Mouse (Mus musculus): Measurements from ENCODE around the gene Stk11. TPM values are rescaled to one million over a fixed set of nuclear protein-coding genes. Genes with fewer than 3 reads are reported as not detected.
A peak's percentile ranks its signal among the peaks of the same experiment; 100 is the strongest.

Gene Stk11
- polyA plus RNA-seq, 2 experiments, result 17.4 to 88.8 TPM

DNA sequence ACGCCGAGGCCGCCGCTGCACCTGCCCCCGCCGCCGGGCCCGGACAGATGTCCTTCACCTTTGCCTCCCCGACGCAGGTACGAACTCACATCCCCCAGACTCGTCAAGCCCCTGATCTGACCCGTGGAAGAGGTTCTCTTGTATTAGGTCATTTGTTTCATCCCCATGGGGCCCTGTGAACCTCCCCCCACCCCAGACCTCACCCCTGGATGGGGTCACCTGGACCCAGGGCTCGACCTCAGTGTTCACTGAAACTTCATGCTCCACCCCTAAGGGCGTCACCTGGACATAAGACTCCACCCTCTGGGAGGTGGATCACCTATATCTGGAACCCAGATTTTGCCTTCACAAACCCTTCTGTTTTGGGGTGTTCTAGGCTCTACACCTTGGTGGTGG is 26.9 kb downstream of the Stk11 start:
- DNase-seq (ENCODE audit: low read depth in 3 of 3, low spot score in 3 of 3), result no peak
- no peak for TF ChIP-seq EP300 (IDR thresholded peaks at IDR 0.05; ENCODE audit: low read depth)
- no peak for TF ChIP-seq CTCF (IDR thresholded peaks at IDR 0.05; ENCODE audit: low read depth)
- Histone ChIP-seq H3K27me3 (ENCODE audit: control insufficient read depth, insufficient read depth, low read length) (peaks cover 19% of the 10 kb centered on the region), H3K4me3 (ENCODE audit: insufficient read depth in 1 of 2, low read depth in 2 of 2, low read length in 2 of 2) (peak overlapping the region; percentile 70 to 71), H3K4me2 (ENCODE audit: low read depth) (peak overlapping the region; percentile 94), H3K4me1 (replicated peaks; ENCODE audit: control insufficient read depth in 2 of 2, insufficient read depth in 2 of 2, low read length in 1 of 2) (peaks cover 24 to 38% of the 10 kb centered on the region in 2 experiments), H3K27ac (peak overlapping the region; percentile 86), H3K9me3 (ENCODE audit: control insufficient read depth, low read length) (no peaks in the 10 kb centered on the region), H3K36me3 (replicated peaks; ENCODE audit: control insufficient read depth, insufficient read depth, low read depth) (peaks cover 16% of the 10 kb centered on the region), H3K9ac (replicated peaks) (peak overlapping the region; percentile 84)
- 0% methylated on average over 15 of the region's 15 CpGs for WGBS (ENCODE audit: insufficient replicate concordance)
- ATAC-seq (ENCODE audit: insufficient read depth), result peak; percentile 45

DNA sequence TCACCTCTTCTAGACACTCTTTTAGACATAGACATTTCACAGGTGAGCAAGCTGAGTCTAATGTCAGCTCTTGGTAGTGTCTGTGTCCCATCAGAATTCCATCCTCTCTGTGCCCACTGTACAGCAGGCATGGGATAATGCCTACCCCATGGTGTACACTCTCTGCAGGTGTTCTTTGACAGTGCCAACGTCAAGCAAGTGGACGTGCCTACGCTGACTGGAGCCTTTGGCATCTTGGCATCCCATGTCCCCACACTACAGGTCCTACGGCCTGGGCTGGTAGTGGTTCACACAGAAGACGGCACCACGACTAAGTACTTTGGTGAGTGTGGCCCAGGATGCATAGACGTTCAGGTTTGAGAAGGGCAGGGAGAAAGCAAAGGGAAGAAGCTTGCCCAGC is 28.1 kb downstream of the Stk11 start:
- H3K36me3 ChIP-seq (replicated peaks; ENCODE audit: control insufficient read depth, insufficient read depth, low read depth), result peaks cover 16% of the 10 kb centered on the region
- no peak overlapping the region for H3K9ac ChIP-seq (replicated peaks)
- H3K4me3 ChIP-seq (ENCODE audit: insufficient read depth in 1 of 2, low read depth in 2 of 2, low read length in 2 of 2), result no peak overlapping the region
- DNase-seq (ENCODE audit: low read depth in 3 of 3, low spot score in 3 of 3), result no peak
- WGBS (ENCODE audit: insufficient replicate concordance), result 88% methylated on average over 7 of the region's 7 CpGs
- H3K9me3 ChIP-seq (ENCODE audit: control insufficient read depth, low read length), result no peaks in the 10 kb centered on the region
- peaks cover 28 to 39% of the 10 kb centered on the region in 2 experiments for H3K4me1 ChIP-seq (replicated peaks; ENCODE audit: control insufficient read depth in 2 of 2, insufficient read depth in 2 of 2, low read length in 1 of 2)
- H3K27ac ChIP-seq, result no peak overlapping the region
- no peak for ATAC-seq (ENCODE audit: insufficient read depth)
- TF ChIP-seq EP300 (IDR thresholded peaks at IDR 0.05; ENCODE audit: low read depth) (no peak), CTCF (IDR thresholded peaks at IDR 0.05; ENCODE audit: low read depth) (no peak)
- peaks cover 8% of the 10 kb centered on the region for H3K27me3 ChIP-seq (ENCODE audit: control insufficient read depth, insufficient read depth, low read length)
- no peak overlapping the region for H3K4me2 ChIP-seq (ENCODE audit: low read depth)

GRCm38 (mm10) chr10:80144159-80144558 is 28.6 kb downstream of the Stk11 start:
- Histone ChIP-seq H3K27me3 (ENCODE audit: control insufficient read depth, insufficient read depth, low read length) (peaks cover 3% of the 10 kb centered on the region), H3K4me3 (ENCODE audit: insufficient read depth in 1 of 2, low read depth in 2 of 2, low read length in 2 of 2) (no peak overlapping the region), H3K4me2 (ENCODE audit: low read depth) (no peak overlapping the region), H3K36me3 (replicated peaks; ENCODE audit: control insufficient read depth, insufficient read depth, low read depth) (peaks cover 16% of the 10 kb centered on the region), H3K4me1 (replicated peaks; ENCODE audit: control insufficient read depth in 2 of 2, insufficient read depth in 2 of 2, low read length in 1 of 2) (peaks cover 28 to 39% of the 10 kb centered on the region in 2 experiments), H3K9ac (replicated peaks) (no peak overlapping the region), H3K27ac (no peak overlapping the region), H3K9me3 (ENCODE audit: control insufficient read depth, low read length) (no peaks in the 10 kb centered on the region)
- TF ChIP-seq EP300 (IDR thresholded peaks at IDR 0.05; ENCODE audit: low read depth), result no peak
- no peak for TF ChIP-seq CTCF (IDR thresholded peaks at IDR 0.05; ENCODE audit: low read depth)
- ATAC-seq (ENCODE audit: insufficient read depth) (no peak), DNase-seq (ENCODE audit: low read depth in 3 of 3, low spot score in 3 of 3) (no peak)
- WGBS (ENCODE audit: insufficient replicate concordance), result 80% methylated on average over 12 of the region's 12 CpGs

DNA sequence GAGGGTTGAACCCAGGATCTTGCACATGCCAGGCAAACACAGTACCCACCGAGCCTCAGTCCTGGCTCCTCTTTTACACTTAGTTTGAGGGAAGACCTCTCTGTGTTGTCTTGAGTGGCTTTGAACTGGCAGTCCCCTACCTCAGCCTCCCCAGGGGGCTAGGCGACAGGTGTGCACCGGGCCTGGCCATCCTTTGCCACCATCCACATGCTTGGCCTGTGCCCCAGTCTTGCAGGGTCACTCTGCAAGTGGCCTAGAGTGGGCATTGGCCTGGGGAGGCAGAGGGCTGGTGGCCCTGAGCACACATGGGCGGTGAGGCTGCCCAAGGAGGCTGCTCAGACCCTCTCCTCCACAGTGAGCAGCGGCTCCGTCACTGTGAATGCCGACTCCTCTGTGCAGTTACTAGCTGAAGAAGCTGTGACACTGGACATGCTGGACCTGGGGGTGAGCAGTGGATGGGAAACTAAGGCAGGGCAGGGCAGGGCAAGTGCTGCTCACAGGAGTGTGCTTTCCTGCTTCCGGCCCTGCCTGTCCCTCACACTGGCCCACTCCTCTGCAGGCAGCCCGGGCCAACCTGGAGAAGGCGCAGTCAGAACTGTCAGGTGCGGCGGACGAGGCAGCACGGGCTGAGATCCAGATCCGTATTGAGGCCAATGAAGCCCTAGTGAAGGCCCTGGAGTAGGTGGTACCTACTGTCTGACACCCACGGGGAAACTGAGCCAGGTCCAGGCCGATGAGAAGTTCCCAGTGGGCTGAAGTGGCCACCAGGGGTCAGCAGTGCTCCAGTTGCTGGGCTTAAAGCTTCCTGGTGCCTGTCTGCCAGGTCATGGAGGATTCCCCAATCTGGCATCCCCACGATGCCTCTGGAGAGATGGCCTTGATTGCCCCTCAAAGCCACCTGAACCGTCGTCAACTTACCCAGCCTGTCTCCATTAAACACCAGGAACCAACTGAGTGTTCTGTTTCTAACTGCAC is 29.5 kb downstream of the Stk11 start:
- Histone ChIP-seq H3K4me1 (replicated peaks; ENCODE audit: control insufficient read depth in 2 of 2, insufficient read depth in 2 of 2, low read length in 1 of 2) (peaks cover 28 to 34% of the 10 kb centered on the region in 2 experiments), H3K9ac (replicated peaks) (no peak overlapping the region), H3K9me3 (ENCODE audit: control insufficient read depth, low read length) (no peaks in the 10 kb centered on the region), H3K4me3 (ENCODE audit: insufficient read depth in 1 of 2, low read depth in 2 of 2, low read length in 2 of 2) (no peak overlapping the region), H3K27ac (peak overlapping the region; percentile 52), H3K36me3 (replicated peaks; ENCODE audit: control insufficient read depth, insufficient read depth, low read depth) (peaks cover 16% of the 10 kb centered on the region), H3K27me3 (ENCODE audit: control insufficient read depth, insufficient read depth, low read length) (no peaks in the 10 kb centered on the region), H3K4me2 (ENCODE audit: low read depth) (no peak overlapping the region)
- ATAC-seq (ENCODE audit: insufficient read depth), result no peak
- DNase-seq (ENCODE audit: low read depth in 3 of 3, low spot score in 3 of 3), result no peak
- WGBS (ENCODE audit: insufficient replicate concordance), result 72% methylated on average over 20 of the region's 20 CpGs
- no peak for TF ChIP-seq EP300 (IDR thresholded peaks at IDR 0.05; ENCODE audit: low read depth)
- peak; percentile 96 for TF ChIP-seq CTCF (IDR thresholded peaks at IDR 0.05; ENCODE audit: low read depth)

DNA sequence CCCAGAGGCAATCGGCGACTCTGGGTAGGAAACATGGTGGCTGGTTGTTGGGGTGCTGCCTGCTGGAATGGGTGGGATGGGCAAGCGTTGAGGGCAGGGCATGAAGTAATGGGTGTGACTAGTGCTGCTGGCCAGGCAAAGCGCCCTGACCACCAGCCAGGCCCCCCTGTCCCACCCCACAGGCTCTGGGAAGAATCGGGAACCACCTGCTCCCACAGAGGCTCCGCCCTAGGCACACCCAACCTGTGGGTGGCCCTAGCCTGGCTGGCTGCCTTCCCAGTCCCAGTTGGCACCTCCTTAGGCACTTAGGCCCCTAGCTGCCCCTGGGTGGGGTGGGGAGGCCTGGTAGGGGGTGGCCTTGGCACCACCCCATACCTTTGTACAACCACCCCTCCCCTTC is 30.3 kb downstream of the Stk11 start:
- H3K36me3 ChIP-seq (replicated peaks; ENCODE audit: control insufficient read depth, insufficient read depth, low read depth), result peaks cover 16% of the 10 kb centered on the region
- no peaks in the 10 kb centered on the region for H3K27me3 ChIP-seq (ENCODE audit: control insufficient read depth, insufficient read depth, low read length)
- peak overlapping the region; percentile 39; the same call in 1 of the 2 replicates for H3K4me2 ChIP-seq (ENCODE audit: low read depth)
- no peak overlapping the region for H3K4me3 ChIP-seq (ENCODE audit: insufficient read depth in 1 of 2, low read depth in 2 of 2, low read length in 2 of 2)
- peak overlapping the region; percentile 94 for H3K27ac ChIP-seq
- DNase-seq (ENCODE audit: low read depth in 3 of 3, low spot score in 3 of 3), result no peak
- 58% methylated on average over 6 of the region's 6 CpGs for WGBS (ENCODE audit: insufficient replicate concordance)
- no peak overlapping the region for H3K9ac ChIP-seq (replicated peaks)
- H3K4me1 ChIP-seq (replicated peaks; ENCODE audit: control insufficient read depth in 2 of 2, insufficient read depth in 2 of 2, low read length in 1 of 2), result peaks cover 25 to 31% of the 10 kb centered on the region in 2 experiments
- no peaks in the 10 kb centered on the region for H3K9me3 ChIP-seq (ENCODE audit: control insufficient read depth, low read length)
- TF ChIP-seq EP300 (IDR thresholded peaks at IDR 0.05; ENCODE audit: low read depth), result no peak
- no peak for TF ChIP-seq CTCF (IDR thresholded peaks at IDR 0.05; ENCODE audit: low read depth)
- ATAC-seq (ENCODE audit: insufficient read depth), result no peak
